Mouse (Mus musculus) fat pad, adult 2 months (tissue): ENCODE measurements around the gene Wdr63.

ENCODE experiments used
- DNase-seq: peaks from one replicate; pipeline ENCODE4 v3.0.0-alpha.2; 2011; ENCODE audit warnings: low read depth, low spot score; ENCODE audit errors: extremely low read depth

The Wdr63 gene

GRCm38 (mm10) chr3:146122807-146123463 lies 15.0 kb upstream of the Wdr63 start:
- DNase-seq: no peak

GRCm38 (mm10) chr3:146122125-146122420 lies 14.1 kb upstream of the Wdr63 start:
- no peak for DNase-seq

- no peak for DNase-seq
Observed at GRCm38 (mm10) chr3:146121310-146122124, 13.6 kb upstream of the Wdr63 start.

GRCm38 (mm10) chr3:146117997-146118457 lies 10.1 kb upstream of the Wdr63 start:
- no peak for DNase-seq

GRCm38 (mm10) chr3:146117258-146117996 lies 9.5 kb upstream of the Wdr63 start, which contains the start of gene Mcoln3:
TSS of gene Mcoln3 (plus strand) at chr3:146117450.
- DNase-seq: no peak

GRCm38 (mm10) chr3:146110916-146111315 lies 3.0 kb upstream of the Wdr63 start:
- no peak for DNase-seq

GRCm38 (mm10) chr3:146110358-146110757 lies 2.4 kb upstream of the Wdr63 start:
- DNase-seq: no peak

GRCm38 (mm10) chr3:146108945-146109344 lies 1.0 kb upstream of the Wdr63 start:
- no peak for DNase-seq

- DNase-seq: no peak
Observed at GRCm38 (mm10) chr3:146107116-146107849, 647 bp downstream of the Wdr63 start.

GRCm38 (mm10) chr3:146102049-146102448 lies 5.9 kb downstream of the Wdr63 start:
- DNase-seq: no peak

- DNase-seq: no peak
Observed at GRCm38 (mm10) chr3:146099925-146100324, 8.0 kb downstream of the Wdr63 start.

GRCm38 (mm10) chr3:146097861-146098260 lies 10.1 kb downstream of the Wdr63 start:
- DNase-seq: no peak

- no peak for DNase-seq
Observed at GRCm38 (mm10) chr3:146096986-146097385, 10.9 kb downstream of the Wdr63 start.

GRCm38 (mm10) chr3:146095066-146095465 lies 12.9 kb downstream of the Wdr63 start:
- DNase-seq: no peak

GRCm38 (mm10) chr3:146090988-146091657 lies 16.8 kb downstream of the Wdr63 start:
- no peak for DNase-seq

- DNase-seq: no peak
Observed at GRCm38 (mm10) chr3:146080241-146080640, 27.7 kb downstream of the Wdr63 start.

- no peak for DNase-seq
Observed at GRCm38 (mm10) chr3:146072780-146073179, 35.1 kb downstream of the Wdr63 start.

GRCm38 (mm10) chr3:146069276-146069675 lies 38.7 kb downstream of the Wdr63 start:
- DNase-seq: no peak

- DNase-seq: no peak
Observed at GRCm38 (mm10) chr3:146063146-146063545, 44.8 kb downstream of the Wdr63 start.

- DNase-seq: no peak
Observed at GRCm38 (mm10) chr3:146059356-146059926, 48.5 kb downstream of the Wdr63 start.
